Mouse (Mus musculus) embryonic fibroblast, embryonic 13.5 days (primary cell): ENCODE measurements around the gene Rnf217.

Experiments used
- CTCF ChIP-seq: IDR thresholded peaks from 2 replicates; pipeline ENCODE4 v1.5.1; 2011; ENCODE audit warnings: mild to moderate bottlenecking, control low read depth, low read length, moderate library complexity, borderline replicate concordance; ENCODE audit not compliant: insufficient read depth
- POLR2A ChIP-seq: IDR thresholded peaks from 2 replicates; pipeline ENCODE4 v1.6.1; 2011; ENCODE audit warnings: low read depth, mild to moderate bottlenecking, control low read depth, low read length, moderate library complexity

DNA sequence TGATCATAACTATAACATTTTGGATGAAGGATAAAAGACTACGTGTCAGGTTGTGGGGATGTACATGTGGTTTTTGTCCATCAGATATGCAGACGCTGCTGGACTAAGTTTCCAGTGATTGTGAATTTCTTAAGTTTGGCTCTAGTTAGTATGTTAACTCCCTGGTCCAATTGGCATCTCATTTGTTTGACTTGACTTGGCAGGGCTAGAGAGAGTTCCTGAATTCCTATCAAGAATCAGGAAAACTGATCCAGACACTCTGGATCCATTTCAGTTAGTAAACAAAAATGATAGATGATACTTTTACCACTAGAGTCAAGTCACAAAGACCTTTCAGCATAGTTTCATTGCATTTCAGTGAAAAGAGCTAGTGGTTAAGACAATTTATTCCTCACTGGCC lies 112.1 kb downstream of the Rnf217 start:
- TF ChIP-seq POLR2A (no peak), CTCF (no peak)
